Mouse (Mus musculus): ENCODE measurements around the gene Sprn.
A peak's percentile ranks its signal among the peaks of the same experiment; 100 is the strongest.

The Sprn gene

GRCm38 (mm10) chr7:140154218-140154927 lies at the start of gene Sprn:
Sprn (minus strand) TSS chr7:140154877.
- DNase-seq = no peak

GRCm38 (mm10) chr7:140201090-140201489 lies 46.4 kb upstream of the Sprn start:
- no peak for DNase-seq

- DNase-seq = no peak
Observed at GRCm38 (mm10) chr7:140196002-140196401, 41.3 kb upstream of the Sprn start.

GRCm38 (mm10) chr7:140194031-140194430 lies 39.4 kb upstream of the Sprn start:
- DNase-seq = no peak

GRCm38 (mm10) chr7:140192851-140193250 lies 38.2 kb upstream of the Sprn start:
- DNase-seq = peak; percentile 18

GRCm38 (mm10) chr7:140192445-140192844 lies 37.8 kb upstream of the Sprn start:
- DNase-seq = no peak

- DNase-seq = no peak
Observed at GRCm38 (mm10) chr7:140190435-140190834, 35.8 kb upstream of the Sprn start.

GRCm38 (mm10) chr7:140188391-140189328 lies 34.0 kb upstream of the Sprn start:
- no peak for DNase-seq

- no peak for DNase-seq
Observed at GRCm38 (mm10) chr7:140187721-140188390, 33.2 kb upstream of the Sprn start.

- DNase-seq = peak; percentile 56
Observed at GRCm38 (mm10) chr7:140186646-140187620, 32.3 kb upstream of the Sprn start.

- DNase-seq = no peak
Observed at GRCm38 (mm10) chr7:140184206-140184605, 29.5 kb upstream of the Sprn start.

- DNase-seq = no peak
Observed at GRCm38 (mm10) chr7:140180692-140181091, 26.0 kb upstream of the Sprn start.

GRCm38 (mm10) chr7:140179176-140179575 lies 24.5 kb upstream of the Sprn start:
- DNase-seq = no peak

- no peak for DNase-seq
Observed at GRCm38 (mm10) chr7:140172936-140173335, 18.3 kb upstream of the Sprn start, which contains the start of gene Olfr523. Olfr523 (plus strand) TSS chr7:140173217.

GRCm38 (mm10) chr7:140170863-140171262 lies 16.2 kb upstream of the Sprn start:
- no peak for DNase-seq

GRCm38 (mm10) chr7:140169386-140169785 lies 14.7 kb upstream of the Sprn start:
- no peak for DNase-seq

- no peak for DNase-seq
Observed at GRCm38 (mm10) chr7:140167950-140168349, 13.3 kb upstream of the Sprn start.

GRCm38 (mm10) chr7:140164664-140165063 lies 10.0 kb upstream of the Sprn start, which contains the start of gene Olfr522:
Olfr522 (minus strand) TSS chr7:140164764.
- no peak for DNase-seq

- no peak for DNase-seq
Observed at GRCm38 (mm10) chr7:140160363-140160762, 5.7 kb upstream of the Sprn start.

GRCm38 (mm10) chr7:140153829-140154217 lies 854 bp downstream of the Sprn start:
- no peak for DNase-seq

GRCm38 (mm10) chr7:140153383-140153782 lies 1.3 kb downstream of the Sprn start:
- no peak for DNase-seq

GRCm38 (mm10) chr7:140144550-140144949 lies 10.1 kb downstream of the Sprn start:
- no peak for DNase-seq
